Comparison of ENCODE assay signal across 15 mouse cellular contexts in the genomic region with DNA sequence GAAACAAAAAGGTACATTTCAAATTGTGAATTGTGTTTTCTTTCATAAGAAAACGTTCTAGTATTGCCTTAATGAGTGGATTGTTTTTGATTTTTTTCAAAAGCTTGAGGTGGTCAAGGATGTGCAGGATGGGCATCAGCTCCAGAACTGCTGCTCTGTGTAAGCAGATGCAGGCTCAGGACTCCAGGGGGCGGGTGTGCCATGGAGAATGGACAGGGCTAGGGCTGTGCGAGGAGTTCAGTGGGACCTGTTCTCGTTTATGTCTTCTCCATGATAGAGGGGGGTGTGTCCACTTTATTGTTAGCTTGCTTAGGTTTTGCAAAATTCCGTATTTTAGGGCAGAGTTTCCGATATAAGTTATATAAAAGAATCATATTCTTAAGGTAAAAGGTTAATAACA.
A peak's percentile ranks its signal among the peaks of the same experiment; 100 is the strongest.
DNase-seq lines count a peak whose midpoint lies in the region; ATAC-seq and TF ChIP-seq lines count a peak whose summit lies in the region.
"Had no signal": no experiment of that assay in that cellular context is flagged by ENCODE, and none has a peak within 500 bp of the region (broad histone marks: within the 10 kb centered on the region; RNA-seq: fewer than 3 reads in every experiment).

No protein-coding gene starts in this region.

- H3K27me3 ChIP-seq in hindbrain, postnatal 0 days (ENCODE audit: insufficient read depth, low read length): no peaks in the 10 kb centered on the region
- no peaks in the 10 kb centered on the region for H3K27me3 ChIP-seq in hindbrain, embryonic 10.5 days (ENCODE audit: insufficient read depth, poor library complexity, severe bottlenecking)
- H3K27me3 ChIP-seq in midbrain, postnatal 0 days (ENCODE audit: insufficient read depth, low read length): no peaks in the 10 kb centered on the region
- H3K27me3 ChIP-seq in midbrain, embryonic 13.5 days: no peaks in the 10 kb centered on the region
- H3K27me3 ChIP-seq in stomach, postnatal 0 days (ENCODE audit: control insufficient read depth, insufficient read depth, low read length): no peaks in the 10 kb centered on the region
- H3K27me3 ChIP-seq: embryonic facial prominence, embryonic 12.5 days; hindbrain, embryonic 15.5 days; midbrain, embryonic 15.5 days had no signal

- no peak for ATAC-seq in hindbrain, postnatal 0 days
- ATAC-seq in midbrain, postnatal 0 days (ENCODE audit: low FRiP score): no peak
- no peak for ATAC-seq in midbrain, embryonic 13.5 days
- ATAC-seq in stomach, postnatal 0 days (ENCODE audit: low FRiP score, low TSS enrichment): no peak
- ATAC-seq in cerebellum, adult (ENCODE audit: insufficient number of reproducible peaks, low FRiP score, low TSS enrichment): no peak
- ATAC-seq: midbrain, embryonic 15.5 days had no signal

- no peaks in the 10 kb centered on the region for H3K9me3 ChIP-seq in hindbrain, postnatal 0 days (ENCODE audit: low read length)
- no peaks in the 10 kb centered on the region for H3K9me3 ChIP-seq in hindbrain, embryonic 10.5 days
- no peaks in the 10 kb centered on the region for H3K9me3 ChIP-seq in midbrain, postnatal 0 days (ENCODE audit: low read length)
- no peaks in the 10 kb centered on the region for H3K9me3 ChIP-seq in midbrain, embryonic 13.5 days
- no peaks in the 10 kb centered on the region for H3K9me3 ChIP-seq in stomach, postnatal 0 days (ENCODE audit: control insufficient read depth, low read length)
- H3K9me3 ChIP-seq: embryonic facial prominence, embryonic 12.5 days; forebrain, embryonic 10.5 days; hindbrain, embryonic 15.5 days; midbrain, embryonic 15.5 days had no signal

- peaks cover 18% of the 10 kb centered on the region; the same call in 1 of the 2 replicates for H3K4me1 ChIP-seq in hindbrain, postnatal 0 days (ENCODE audit: insufficient read depth, low read length)
- peaks cover 61% of the 10 kb centered on the region for H3K4me1 ChIP-seq in hindbrain, embryonic 10.5 days (replicated peaks)
- no peaks in the 10 kb centered on the region; the same call in 1 of the 2 replicates for H3K4me1 ChIP-seq in midbrain, postnatal 0 days (ENCODE audit: insufficient read depth, low read length)
- H3K4me1 ChIP-seq in midbrain, embryonic 13.5 days (replicated peaks): peaks cover 65% of the 10 kb centered on the region
- peaks cover under 1% of the 10 kb centered on the region for H3K4me1 ChIP-seq in stomach, postnatal 0 days (replicated peaks; ENCODE audit: control insufficient read depth, insufficient read depth)

- no peak overlapping the region for H3K9ac ChIP-seq in hindbrain, postnatal 0 days (replicated peaks; ENCODE audit: low read length)
- no peak overlapping the region for H3K9ac ChIP-seq in midbrain, postnatal 0 days (replicated peaks; ENCODE audit: low read length, poor library complexity, severe bottlenecking)
- H3K9ac ChIP-seq in midbrain, embryonic 13.5 days (replicated peaks): no peak overlapping the region
- no peak overlapping the region for H3K9ac ChIP-seq in stomach, postnatal 0 days (ENCODE audit: low read length)
- H3K9ac ChIP-seq: embryonic facial prominence, embryonic 12.5 days; hindbrain, embryonic 15.5 days; midbrain, embryonic 15.5 days had no signal

- no peak overlapping the region for H3K27ac ChIP-seq in hindbrain, postnatal 0 days
- H3K27ac ChIP-seq in hindbrain, embryonic 10.5 days: no peak overlapping the region
- H3K27ac ChIP-seq in midbrain, postnatal 0 days (ENCODE audit: low read depth, low read length): no peak overlapping the region
- H3K27ac ChIP-seq in midbrain, embryonic 13.5 days: no peak overlapping the region
- H3K27ac ChIP-seq in stomach, postnatal 0 days (replicated peaks): no peak overlapping the region
- H3K27ac ChIP-seq: embryonic facial prominence, embryonic 12.5 days; forebrain, embryonic 10.5 days; hindbrain, embryonic 15.5 days; midbrain, embryonic 15.5 days had no signal

- H3K4me2 ChIP-seq in hindbrain, postnatal 0 days (ENCODE audit: low read depth, low read length): no peak overlapping the region
- H3K4me2 ChIP-seq in midbrain, postnatal 0 days (ENCODE audit: low read depth, low read length, poor library complexity, severe bottlenecking): no peak overlapping the region
- H3K4me2 ChIP-seq in midbrain, embryonic 13.5 days (replicated peaks): no peak overlapping the region
- H3K4me2 ChIP-seq in stomach, postnatal 0 days (replicated peaks; ENCODE audit: low read depth): no peak overlapping the region
- H3K4me2 ChIP-seq: embryonic facial prominence, embryonic 12.5 days; hindbrain, embryonic 15.5 days; midbrain, embryonic 15.5 days had no signal

- DNase-seq in hindbrain, postnatal 0 days (ENCODE audit: low spot score): no peak
- no peak for DNase-seq in hindbrain, embryonic 10.5 days (ENCODE audit: low spot score)
- DNase-seq in midbrain, postnatal 0 days (ENCODE audit: low spot score): no peak
- peak; percentile 54 for DNase-seq in liver
- no peak for DNase-seq in stomach, postnatal 0 days (ENCODE audit: low spot score)
- no peak for DNase-seq in thymus, postnatal 4 days
- DNase-seq: kidney, adult 9 months; right cerebral cortex, postnatal 25 days; thymus, adult 18-20 months had no signal

- 85% methylated on average over 6 of the region's 6 CpGs for WGBS in hindbrain, postnatal 0 days
- 81% methylated on average over 6 of the region's 6 CpGs for WGBS in hindbrain, embryonic 10.5 days
- 92% methylated on average over 6 of the region's 6 CpGs for WGBS in midbrain, postnatal 0 days
- 92% methylated on average over 6 of the region's 6 CpGs for WGBS in midbrain, embryonic 13.5 days
- 64% methylated on average over 6 of the region's 6 CpGs for WGBS in stomach, postnatal 0 days

- peak; percentile 34; the same call in 1 of the 2 replicates for TF ChIP-seq CTCF in hindbrain, postnatal 0 days (IDR thresholded peaks at IDR 0.05; ENCODE audit: low read depth)
- peak; percentile 26 for TF ChIP-seq CTCF in midbrain, postnatal 0 days (IDR thresholded peaks at IDR 0.05)
- peak; percentile 60 for TF ChIP-seq CTCF in stomach, postnatal 0 days (IDR thresholded peaks at IDR 0.05; ENCODE audit: low read depth)

- no peak for TF ChIP-seq EP300 in stomach, postnatal 0 days (optimal IDR thresholded peaks at IDR 0.05)

- H3K4me3 ChIP-seq in hindbrain, postnatal 0 days (ENCODE audit: low read length): no peak overlapping the region
- no peak overlapping the region for H3K4me3 ChIP-seq in hindbrain, embryonic 10.5 days
- no peak overlapping the region for H3K4me3 ChIP-seq in midbrain, postnatal 0 days (ENCODE audit: low read depth, low read length)
- H3K4me3 ChIP-seq in midbrain, embryonic 13.5 days (replicated peaks): no peak overlapping the region
- no peak overlapping the region for H3K4me3 ChIP-seq in stomach, postnatal 0 days (ENCODE audit: low read depth, low read length)
- H3K4me3 ChIP-seq: embryonic facial prominence, embryonic 12.5 days; forebrain, embryonic 10.5 days; hindbrain, embryonic 15.5 days; midbrain, embryonic 15.5 days had no signal

- H3K36me3 ChIP-seq in hindbrain, postnatal 0 days (ENCODE audit: insufficient read depth, low read length): no peaks in the 10 kb centered on the region
- no peaks in the 10 kb centered on the region for H3K36me3 ChIP-seq in hindbrain, embryonic 10.5 days
- no peaks in the 10 kb centered on the region for H3K36me3 ChIP-seq in midbrain, postnatal 0 days (ENCODE audit: insufficient read depth, low read length)
- no peaks in the 10 kb centered on the region for H3K36me3 ChIP-seq in midbrain, embryonic 13.5 days
- H3K36me3 ChIP-seq in stomach, postnatal 0 days (ENCODE audit: control insufficient read depth, insufficient read depth, low read length): no peaks in the 10 kb centered on the region
- H3K36me3 ChIP-seq: embryonic facial prominence, embryonic 12.5 days; hindbrain, embryonic 15.5 days; midbrain, embryonic 15.5 days had no signal
